Mouse (Mus musculus): Measurements from ENCODE around the gene Zfp652.

- no peak for TF ChIP-seq EP300 (IDR thresholded peaks at IDR 0.05; ENCODE audit: low read length)
- TF ChIP-seq ETS1 (conservative IDR thresholded peaks at IDR 0.05; ENCODE audit: low read depth, low read length) = no peak
- no peak for TF ChIP-seq USF1 (IDR thresholded peaks at IDR 0.05; ENCODE audit: low read depth, low read length)
- TF ChIP-seq CTCF (conservative IDR thresholded peaks at IDR 0.05 in 1 of 2, IDR thresholded peaks at IDR 0.05 in 1 of 2; ENCODE audit: low read depth in 2 of 2, low read length in 2 of 2) = no peak
- no peak for TF ChIP-seq NELFE (IDR thresholded peaks at IDR 0.05; ENCODE audit: low read depth, low read length)
- no peak for TF ChIP-seq POLR2A (IDR thresholded peaks at IDR 0.05; ENCODE audit: low read depth, low read length)
- no peak for TF ChIP-seq MAX (IDR thresholded peaks at IDR 0.05; ENCODE audit: low read length)
- no peak for TF ChIP-seq E2F4 (IDR thresholded peaks at IDR 0.05; ENCODE audit: insufficient replicate concordance, low read depth, low read length)
- no peak for TF ChIP-seq KAT2A (IDR thresholded peaks at IDR 0.05; ENCODE audit: insufficient replicate concordance, low read length)
- TF ChIP-seq HCFC1 (IDR thresholded peaks at IDR 0.05; ENCODE audit: low read depth, low read length) = no peak
Observed at GRCm38 (mm10) chr11:95783958-95784357, 71.5 kb downstream of the Zfp652 start.

Measured in CH12.LX (cell line).